Mouse (Mus musculus): Measurements from ENCODE around the gene Dbndd2. TPM values are rescaled to one million over a fixed set of nuclear protein-coding genes. Genes with fewer than 3 reads are reported as not detected.

Gene Dbndd2
- 8.1 and 9.1 TPM in 2 replicates for polyA plus RNA-seq (2015; fragmentation: Nextera tagmentation; extraction: Ambion mirVana)

- Histone ChIP-seq H3K9me3 (no peaks in the 10 kb centered on the region), H3K27me3 (peaks cover 17% of the 10 kb centered on the region; the same call in 1 of the 2 replicates), H3K4me2 (replicated peaks) (peak within 1 kb of the TSS; percentile 100), H3K4me1 (peaks cover 17% of the 10 kb centered on the region), H3K27ac (replicated peaks) (no peak within 1 kb of the TSS), H3K36me3 (0 out of 2 replicates have a peak, but pooled peaks cover 5% of the 10 kb centered on the region), H3K4me3 (peak within 1 kb of the TSS; percentile 69), H3K9ac (replicated peaks) (peak within 1 kb of the TSS; percentile 61)
- ATAC-seq (replicated peaks), result peak; percentile 55
- 1% methylated on average over 26 of the region's 26 CpGs for WGBS
Observed at GRCm38 (mm10) chr2:164485681-164486257, at the start of gene Dbndd2. TSS of gene Dbndd2 (plus strand) at chr2:164486106.

- ATAC-seq (replicated peaks), result no peak
- no peaks in the 10 kb centered on the region for H3K4me1 ChIP-seq
Observed at GRCm38 (mm10) chr2:164436215-164436913, 49.5 kb upstream of the Dbndd2 start.

GRCm38 (mm10) chr2:164436961-164437360, 48.9 kb upstream of the Dbndd2 start:
- Histone ChIP-seq H3K9me3 (no peaks in the 10 kb centered on the region), H3K27ac (replicated peaks) (no peak overlapping the region), H3K4me1 (no peaks in the 10 kb centered on the region), H3K27me3 (peaks cover 4% of the 10 kb centered on the region; the same call in 1 of the 2 replicates), H3K4me2 (replicated peaks) (no peak overlapping the region), H3K36me3 (no peaks in the 10 kb centered on the region), H3K4me3 (no peak overlapping the region), H3K9ac (replicated peaks) (no peak overlapping the region)
- 47% methylated on average over 3 of the region's 3 CpGs for WGBS
- ATAC-seq (replicated peaks), result no peak

More at GRCm38 (mm10) chr2:164436215-164436913, 49.5 kb upstream of the Dbndd2 start:
- Histone ChIP-seq H3K4me2 (replicated peaks) (no peak overlapping the region), H3K36me3 (no peaks in the 10 kb centered on the region), H3K27ac (replicated peaks) (no peak overlapping the region), H3K9me3 (no peaks in the 10 kb centered on the region), H3K9ac (replicated peaks) (no peak overlapping the region), H3K27me3 (peaks cover 3% of the 10 kb centered on the region; the same call in 1 of the 2 replicates), H3K4me3 (no peak overlapping the region)
- 27% methylated on average over 8 of the region's 8 CpGs for WGBS

DNA sequence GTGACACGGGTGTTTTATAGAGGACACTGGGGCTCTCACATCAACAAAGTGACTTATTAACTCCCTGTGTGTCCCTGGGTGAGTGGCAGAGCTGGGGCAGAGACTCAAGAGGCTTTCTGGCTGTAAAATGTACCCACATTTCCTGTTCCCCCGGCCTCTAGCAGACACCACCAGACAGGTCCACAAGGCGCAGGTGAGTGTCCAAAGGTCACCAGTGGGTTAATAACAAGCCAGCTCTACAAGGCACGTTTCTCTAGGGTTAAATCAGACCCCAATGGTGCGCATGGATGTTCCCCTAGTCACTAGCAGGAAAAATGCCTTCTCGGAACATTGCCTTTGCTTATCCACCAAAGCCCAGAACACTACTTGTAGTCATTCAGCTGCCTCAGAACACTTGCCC, 48.2 kb upstream of the Dbndd2 start:
- 85% methylated on average over 6 of the region's 6 CpGs for WGBS
- peaks cover 6% of the 10 kb centered on the region for H3K4me1 ChIP-seq
- ATAC-seq (replicated peaks), result no peak
- H3K9me3 ChIP-seq, result no peaks in the 10 kb centered on the region
- peaks cover 8% of the 10 kb centered on the region; the same call in 1 of the 2 replicates for H3K27me3 ChIP-seq
- H3K9ac ChIP-seq (replicated peaks), result no peak overlapping the region
- H3K4me2 ChIP-seq (replicated peaks), result no peak overlapping the region
- H3K36me3 ChIP-seq, result no peaks in the 10 kb centered on the region
- no peak overlapping the region for H3K4me3 ChIP-seq
- no peak overlapping the region for H3K27ac ChIP-seq (replicated peaks)

DNA sequence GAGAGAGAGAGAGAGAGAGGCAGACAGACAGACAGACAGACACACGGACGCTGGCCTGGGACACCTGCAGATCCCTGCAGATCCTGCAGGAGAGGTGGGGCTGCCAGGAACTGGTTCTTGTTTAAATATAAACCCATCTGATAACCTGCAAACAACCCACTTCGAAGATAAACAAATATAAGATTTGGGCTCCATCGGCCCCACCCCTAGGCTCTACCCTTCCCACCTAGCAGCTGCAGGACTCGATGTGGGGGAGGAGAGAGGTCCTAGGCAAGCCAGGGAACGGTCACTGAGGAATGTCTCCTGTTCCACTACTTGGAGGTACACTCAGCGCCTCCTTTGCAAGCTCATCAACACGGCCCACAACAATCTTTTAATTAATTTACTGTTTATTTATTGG, 47.6 kb upstream of the Dbndd2 start:
- Histone ChIP-seq H3K9me3 (no peaks in the 10 kb centered on the region), H3K4me2 (replicated peaks) (no peak overlapping the region), H3K27ac (replicated peaks) (no peak overlapping the region), H3K27me3 (peaks cover 8% of the 10 kb centered on the region; the same call in 1 of the 2 replicates), H3K36me3 (no peaks in the 10 kb centered on the region), H3K9ac (replicated peaks) (no peak overlapping the region), H3K4me1 (peaks cover 11% of the 10 kb centered on the region), H3K4me3 (no peak overlapping the region)
- no peak for ATAC-seq (replicated peaks)
- WGBS, result 66% methylated on average over 8 of the region's 8 CpGs

DNA sequence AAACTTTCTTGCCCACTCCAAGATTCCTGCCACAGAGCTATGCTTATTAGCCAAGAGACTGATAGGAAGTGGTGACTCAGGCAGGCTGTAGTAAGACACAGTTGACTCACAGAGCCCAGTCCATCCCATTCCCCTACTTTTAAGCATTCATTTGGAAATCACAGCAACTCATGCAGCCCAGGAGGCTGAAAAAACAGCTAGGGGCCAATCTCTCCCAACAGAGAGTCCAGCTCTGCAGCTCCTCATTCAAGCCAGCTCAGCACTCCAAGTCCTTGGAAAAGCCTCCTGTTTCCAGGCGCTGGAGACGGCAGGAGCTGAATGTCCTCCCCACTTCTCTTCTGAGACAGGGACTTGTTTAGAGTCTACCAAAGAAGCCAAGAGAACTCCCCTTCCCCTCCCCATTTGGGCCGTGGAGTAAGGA, 46.9 kb upstream of the Dbndd2 start:
- Histone ChIP-seq H3K36me3 (no peaks in the 10 kb centered on the region), H3K4me3 (no peak overlapping the region), H3K9ac (replicated peaks) (no peak overlapping the region), H3K4me1 (peaks cover 17% of the 10 kb centered on the region), H3K27ac (replicated peaks) (no peak overlapping the region), H3K27me3 (peaks cover 8% of the 10 kb centered on the region; the same call in 1 of the 2 replicates), H3K9me3 (no peaks in the 10 kb centered on the region), H3K4me2 (replicated peaks) (no peak overlapping the region)
- WGBS, result 65% methylated on average over 3 of the region's 3 CpGs
- ATAC-seq (replicated peaks), result no peak

GRCm38 (mm10) chr2:164440314-164440713, 45.6 kb upstream of the Dbndd2 start:
- H3K4me1 ChIP-seq, result peaks cover 17% of the 10 kb centered on the region
- no peaks in the 10 kb centered on the region for H3K9me3 ChIP-seq
- H3K27me3 ChIP-seq, result peaks cover 8% of the 10 kb centered on the region; the same call in 1 of the 2 replicates
- no peak overlapping the region for H3K4me2 ChIP-seq (replicated peaks)
- H3K27ac ChIP-seq (replicated peaks), result no peak overlapping the region
- H3K4me3 ChIP-seq, result no peak overlapping the region
- H3K9ac ChIP-seq (replicated peaks), result no peak overlapping the region
- WGBS, result 73% methylated on average over 5 of the region's 5 CpGs
- no peaks in the 10 kb centered on the region for H3K36me3 ChIP-seq
- ATAC-seq (replicated peaks), result no peak

GRCm38 (mm10) chr2:164441155-164441554, 44.8 kb upstream of the Dbndd2 start:
- WGBS, result 44% methylated on average over 8 of the region's 8 CpGs
- ATAC-seq (replicated peaks), result no peak
- Histone ChIP-seq H3K27ac (replicated peaks) (no peak overlapping the region), H3K27me3 (peaks cover 8% of the 10 kb centered on the region; the same call in 1 of the 2 replicates), H3K9ac (replicated peaks) (no peak overlapping the region), H3K36me3 (no peaks in the 10 kb centered on the region), H3K4me1 (peaks cover 17% of the 10 kb centered on the region), H3K4me2 (replicated peaks) (no peak overlapping the region), H3K4me3 (no peak overlapping the region), H3K9me3 (no peaks in the 10 kb centered on the region)

GRCm38 (mm10) chr2:164441731-164442130, 44.2 kb upstream of the Dbndd2 start:
- no peaks in the 10 kb centered on the region for H3K36me3 ChIP-seq
- H3K4me1 ChIP-seq, result peaks cover 17% of the 10 kb centered on the region
- H3K9ac ChIP-seq (replicated peaks), result no peak overlapping the region
- no peak overlapping the region for H3K4me3 ChIP-seq
- ATAC-seq (replicated peaks), result no peak
- no peak overlapping the region for H3K4me2 ChIP-seq (replicated peaks)
- H3K27ac ChIP-seq (replicated peaks), result no peak overlapping the region
- H3K27me3 ChIP-seq, result peaks cover 8% of the 10 kb centered on the region; the same call in 1 of the 2 replicates
- 35% methylated on average over 7 of the region's 7 CpGs for WGBS
- no peaks in the 10 kb centered on the region for H3K9me3 ChIP-seq

GRCm38 (mm10) chr2:164442315-164443050, 43.4 kb upstream of the Dbndd2 start:
- 2% methylated on average over 29 of the region's 29 CpGs for WGBS
- H3K4me3 ChIP-seq, result peak overlapping the region; percentile 49
- peak overlapping the region; percentile 87 for H3K4me2 ChIP-seq (replicated peaks)
- H3K36me3 ChIP-seq, result no peaks in the 10 kb centered on the region
- peaks cover 17% of the 10 kb centered on the region for H3K4me1 ChIP-seq
- peaks cover 8% of the 10 kb centered on the region; the same call in 1 of the 2 replicates for H3K27me3 ChIP-seq
- no peaks in the 10 kb centered on the region for H3K9me3 ChIP-seq
- peak overlapping the region; percentile 48 for H3K9ac ChIP-seq (replicated peaks)
- ATAC-seq (replicated peaks), result peak; percentile 47
- H3K27ac ChIP-seq (replicated peaks), result no peak overlapping the region

DNA sequence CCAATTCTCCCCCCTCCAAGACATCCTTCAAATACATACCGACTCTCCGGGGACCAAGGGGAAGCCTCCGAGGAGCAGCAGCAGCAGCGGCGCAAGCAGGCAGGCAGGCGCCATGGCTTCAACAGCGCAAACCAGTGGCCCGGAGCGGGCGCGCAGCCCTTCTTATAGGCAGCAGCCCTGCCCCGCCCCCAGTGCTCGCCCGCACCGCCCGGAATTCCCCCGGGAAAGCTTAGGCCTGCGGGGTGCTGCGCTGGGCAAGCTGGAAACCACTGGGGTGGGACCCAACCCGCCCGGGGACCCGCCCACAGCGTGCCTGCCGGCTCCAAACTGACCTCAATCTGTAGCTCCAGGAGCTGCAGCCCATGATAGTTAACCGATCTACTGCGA, 42.9 kb upstream of the Dbndd2 start:
- Histone ChIP-seq H3K9me3 (no peaks in the 10 kb centered on the region), H3K4me1 (peaks cover 17% of the 10 kb centered on the region), H3K27ac (replicated peaks) (no peak overlapping the region), H3K4me3 (peak overlapping the region; percentile 49), H3K4me2 (replicated peaks) (peak overlapping the region; percentile 87), H3K9ac (replicated peaks) (peak overlapping the region; percentile 48), H3K36me3 (no peaks in the 10 kb centered on the region), H3K27me3 (peaks cover 8% of the 10 kb centered on the region; the same call in 1 of the 2 replicates)
- ATAC-seq (replicated peaks), result peak; percentile 95
- under 1% methylated on average over 26 of the region's 26 CpGs for whole genome bisulfite sequencing

Measured in forebrain, embryonic 15.5 days (tissue).